Mouse (Mus musculus) spleen, adult 12 weeks (tissue): ENCODE measurements at regions not wholly inside any gene's neighbourhood (a gene's known extent, or its start where the extent isn't known, plus 50 kb on each side); places are given as distances from the start of the nearest gene placed in this dataset.

ENCODE experiments used
- DNase-seq: peaks from one replicate; pipeline ENCODE4 v3.0.0; 2022; ENCODE audit warnings: low spot score

DNA sequence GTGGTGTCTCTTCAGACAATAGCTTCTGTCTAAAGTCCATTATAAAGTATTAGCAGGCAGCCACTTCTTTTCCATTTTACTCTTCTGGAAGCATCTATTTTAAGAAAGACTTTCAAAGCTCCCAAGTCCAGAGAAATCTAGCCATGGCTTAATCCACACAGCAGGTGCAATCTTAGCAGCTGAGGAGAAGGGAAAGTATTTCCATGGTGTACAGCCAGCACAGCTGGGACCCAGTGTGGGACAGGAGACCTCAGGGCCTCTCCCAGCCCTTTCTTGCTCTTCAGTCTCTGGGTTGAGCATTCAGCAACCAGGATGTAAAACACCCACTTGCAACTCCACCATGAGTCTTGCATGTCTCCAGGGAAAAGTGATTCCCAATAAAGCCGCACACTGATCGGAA is 202.8 kb downstream of the Gadd45g start:
- DNase-seq: no peak

DNA sequence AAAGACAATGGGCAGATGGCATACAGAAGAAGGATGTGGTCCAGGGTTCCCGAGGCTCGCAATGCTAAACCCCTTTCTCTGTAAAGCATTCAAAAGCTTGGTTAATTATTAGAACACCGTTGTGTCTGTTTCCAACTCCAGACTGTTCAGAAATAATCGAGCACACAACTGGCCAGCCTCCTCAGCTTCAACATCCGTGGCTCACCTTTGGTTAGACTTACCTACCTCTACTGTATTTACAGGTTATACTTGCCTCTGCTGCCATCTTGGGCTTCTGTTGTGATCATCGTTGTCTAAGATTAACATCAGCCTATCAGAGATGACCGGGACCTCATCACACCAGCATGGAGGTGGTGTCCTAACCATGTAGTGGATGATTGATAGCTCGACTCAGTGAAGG is 209.3 kb downstream of the Gadd45g start:
- no peak for DNase-seq

- DNase-seq: no peak
Observed at GRCm38 (mm10) chr13:52057456-52057855, 211.0 kb downstream of the Gadd45g start.

GRCm38 (mm10) chr13:52059756-52060417 is 213.4 kb downstream of the Gadd45g start:
- no peak for DNase-seq

- DNase-seq: no peak
Observed at GRCm38 (mm10) chr13:52060418-52060870, 214.0 kb downstream of the Gadd45g start.

GRCm38 (mm10) chr13:52061454-52061853 is 215.0 kb downstream of the Gadd45g start:
- DNase-seq: no peak

DNA sequence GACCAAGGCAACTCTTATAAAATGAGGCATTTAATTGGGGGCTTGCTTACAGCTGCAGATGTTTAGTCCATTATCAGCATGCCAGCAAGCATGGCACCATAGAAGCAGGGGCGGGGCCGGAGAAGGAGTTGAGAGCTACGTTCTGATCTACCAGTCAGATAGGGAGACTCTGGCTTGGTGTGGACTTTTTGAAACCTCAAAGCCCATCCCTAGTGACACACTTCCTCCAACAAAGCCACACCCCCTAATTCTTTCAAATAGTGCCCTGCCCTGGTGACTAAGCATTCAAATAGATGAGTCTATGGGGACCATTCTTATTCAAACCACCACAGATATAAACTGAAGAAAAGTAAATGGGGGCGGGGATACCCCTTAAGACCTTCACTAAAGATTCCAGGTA is 215.4 kb downstream of the Gadd45g start:
- DNase-seq: no peak

GRCm38 (mm10) chr13:52062576-52062975 is 216.1 kb downstream of the Gadd45g start:
- DNase-seq: no peak

DNA sequence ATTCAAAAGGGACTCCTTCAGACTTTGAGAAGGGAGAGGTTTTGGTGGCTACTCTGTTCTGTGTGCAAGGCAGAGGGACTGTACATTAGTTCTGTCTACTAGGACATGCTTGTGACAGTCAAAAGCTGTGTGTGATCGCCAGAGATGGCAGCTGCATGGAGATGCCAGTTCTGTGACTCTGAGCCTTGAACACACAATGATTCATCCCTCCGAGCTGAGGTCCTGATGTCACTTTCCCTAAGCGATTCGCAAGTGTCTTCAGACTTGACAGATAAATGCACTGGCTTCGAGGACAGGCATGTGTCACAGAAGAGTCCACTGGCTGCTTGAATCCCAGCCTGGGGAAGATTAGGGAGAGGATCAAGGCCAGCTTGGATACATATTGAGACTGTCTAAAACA is 218.8 kb downstream of the Gadd45g start:
- DNase-seq: no peak

- DNase-seq: no peak
Observed at GRCm38 (mm10) chr13:52065720-52066119, 219.2 kb downstream of the Gadd45g start.

DNA sequence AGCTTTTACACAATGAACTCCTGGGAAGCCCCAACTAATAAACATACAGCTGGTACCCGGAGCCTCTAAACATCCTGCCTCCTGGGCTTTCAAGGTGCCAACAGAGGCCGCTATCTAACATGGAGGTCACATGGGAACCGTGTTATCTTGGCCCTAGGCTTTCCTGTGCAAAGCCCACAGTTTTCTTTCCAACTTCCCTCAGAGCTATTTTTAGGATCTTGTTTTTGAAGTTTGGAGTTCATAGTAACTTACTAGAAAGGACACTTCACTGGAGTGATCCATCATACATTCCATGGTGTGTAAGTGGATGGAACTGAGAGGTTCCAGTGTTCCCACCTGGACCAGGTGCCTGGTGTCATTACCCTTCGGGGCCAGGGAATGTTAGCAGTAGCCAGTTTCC is 220.6 kb downstream of the Gadd45g start:
- DNase-seq: no peak

GRCm38 (mm10) chr13:52068886-52069439 is 222.5 kb downstream of the Gadd45g start:
- no peak for DNase-seq

GRCm38 (mm10) chr13:52069714-52070113 is 223.2 kb downstream of the Gadd45g start:
- no peak for DNase-seq

- no peak for DNase-seq
Observed at GRCm38 (mm10) chr13:52070731-52071663, 224.5 kb downstream of the Gadd45g start.

DNA sequence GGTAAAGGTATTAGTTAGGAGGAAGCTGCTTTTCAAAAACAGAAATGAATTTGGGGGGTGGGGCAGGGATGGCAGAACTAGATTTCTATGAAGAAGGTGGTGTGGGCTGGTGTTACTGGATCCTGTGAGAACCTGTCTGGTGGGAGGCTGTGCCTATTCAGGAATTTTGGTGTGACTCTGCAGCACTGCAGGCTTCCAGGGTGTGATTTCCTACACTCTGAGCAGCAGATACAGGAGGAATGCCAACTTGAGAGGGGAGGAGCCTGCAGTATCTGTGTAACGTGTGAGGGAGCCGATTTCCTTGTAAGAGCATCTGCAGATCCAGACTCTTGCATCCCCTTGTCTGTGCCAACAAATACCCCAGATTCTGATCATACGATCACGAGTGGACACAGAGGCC is 231.1 kb downstream of the Gadd45g start:
- no peak for DNase-seq

- DNase-seq: peak; percentile 22
Observed at GRCm38 (mm10) chr13:52078561-52078960, 232.1 kb downstream of the Gadd45g start.

GRCm38 (mm10) chr13:52079678-52080246 is 233.3 kb downstream of the Gadd45g start:
- DNase-seq: no peak

DNA sequence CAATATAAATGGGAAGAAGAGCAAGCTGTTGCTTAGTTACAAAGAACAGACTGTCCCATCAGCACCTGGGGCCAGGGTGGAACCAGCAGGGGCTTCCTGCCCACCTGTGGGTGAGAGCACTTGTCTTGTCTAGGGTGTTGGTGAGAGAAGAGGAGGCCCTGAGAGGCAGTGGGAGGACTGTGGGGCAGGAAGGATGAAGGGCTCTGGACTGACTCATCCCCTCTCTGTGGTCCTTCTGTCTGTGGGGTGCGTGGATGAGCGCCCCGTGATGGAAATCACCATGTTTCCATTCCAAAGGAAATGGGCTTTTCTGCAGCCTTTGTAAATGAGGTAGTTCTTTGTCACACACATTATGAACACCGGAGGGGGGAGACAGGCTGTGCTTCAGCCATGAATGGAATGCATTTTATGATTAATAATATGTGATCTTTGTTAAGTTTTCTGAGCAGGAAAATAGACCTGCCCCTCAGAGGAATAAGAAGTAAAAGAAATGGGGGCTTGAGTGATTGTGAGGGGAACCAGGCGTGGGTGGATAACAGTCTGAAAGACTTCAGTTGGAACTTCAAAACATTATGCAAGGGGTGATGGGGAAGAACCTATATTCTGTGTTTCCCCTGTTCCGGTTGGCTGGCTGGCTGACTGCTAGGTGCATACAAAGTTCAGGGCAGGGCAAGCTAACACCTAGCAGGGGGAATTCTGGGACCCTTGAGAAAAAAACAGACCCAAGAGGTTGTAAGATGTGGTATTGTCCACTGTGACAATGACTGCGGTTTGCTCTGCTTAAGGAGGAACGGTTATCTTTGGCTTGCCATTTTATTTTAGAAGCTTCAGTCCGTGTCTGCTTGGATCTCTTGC is 237.3 kb downstream of the Gadd45g start:
- DNase-seq: peak; percentile 58

DNA sequence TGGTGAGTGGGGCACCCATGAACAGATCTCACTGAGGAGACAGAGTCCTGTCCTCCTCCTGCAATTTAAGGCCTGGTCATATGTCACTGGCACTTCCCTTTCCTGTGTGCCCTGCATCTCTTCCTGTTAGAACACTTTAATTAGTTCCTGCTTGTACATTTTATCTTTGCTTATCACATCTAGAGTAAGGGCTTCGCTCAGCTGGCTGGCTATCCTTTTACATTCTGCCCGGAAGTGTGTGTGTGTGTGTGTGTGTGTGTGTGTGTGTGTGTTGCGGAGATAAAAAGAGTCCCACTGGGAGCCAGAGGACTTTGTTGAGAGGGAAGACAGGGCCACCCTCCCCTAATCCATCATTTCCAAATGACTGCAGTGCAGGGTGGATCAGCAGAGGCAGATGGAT is 238.6 kb downstream of the Gadd45g start:
- DNase-seq: no peak

GRCm38 (mm10) chr13:52088319-52088718 is 241.8 kb downstream of the Gadd45g start:
- no peak for DNase-seq

- no peak for DNase-seq
Observed at GRCm38 (mm10) chr13:52090365-52090764, 243.9 kb downstream of the Gadd45g start.

DNA sequence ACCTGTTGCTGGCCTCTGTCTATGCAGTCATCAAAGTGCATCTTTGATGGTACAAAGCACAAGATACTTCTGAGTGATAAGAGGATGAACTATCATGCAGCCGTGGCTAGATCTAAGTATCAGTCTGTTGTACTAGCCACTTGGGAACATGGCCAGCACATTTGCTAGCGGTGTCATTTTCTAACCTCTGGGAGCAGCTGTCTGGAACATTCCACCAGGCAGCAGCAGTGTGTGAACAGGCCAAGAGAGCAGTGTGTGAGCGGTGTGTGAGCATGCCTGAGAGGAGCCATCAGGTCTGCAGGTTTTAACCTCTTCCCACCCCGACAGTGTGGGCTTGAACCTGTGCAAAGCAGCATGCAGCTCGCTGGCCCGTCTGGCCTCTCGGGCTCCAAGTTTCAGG is 248.3 kb downstream of the Gadd45g start:
- no peak for DNase-seq
